Mouse (Mus musculus): ENCODE measurements at regions not wholly inside any gene's neighbourhood (a gene's known extent, or its start where the extent isn't known, plus 50 kb on each side); places are given as distances from the start of the nearest gene placed in this dataset.

DNA sequence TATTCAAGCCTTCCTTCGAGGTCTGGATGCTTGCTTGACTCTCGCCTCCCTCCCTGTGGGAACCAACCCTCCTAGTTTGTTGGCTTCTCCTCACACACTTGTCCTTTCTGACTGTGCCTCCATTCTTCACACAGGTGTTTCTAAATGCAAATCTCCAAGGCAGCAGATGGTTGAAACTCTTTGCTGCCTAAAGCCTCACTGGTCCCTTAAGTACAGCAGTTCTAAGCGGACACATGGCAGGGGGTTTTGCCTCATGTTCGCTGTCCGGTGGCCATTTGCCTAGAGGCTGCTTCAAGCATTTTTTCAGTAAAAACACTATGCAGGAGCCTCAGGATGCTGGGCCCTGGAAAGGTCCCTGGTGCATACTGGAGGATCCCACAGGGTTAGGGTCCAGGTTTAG lies 50.9 kb upstream of the Kcnj15 start:
- TF ChIP-seq POLR2A (IDR thresholded peaks at IDR 0.05; ENCODE audit: insufficient read depth, low read length), result no peak
- TF ChIP-seq CTCF (IDR thresholded peaks at IDR 0.05; ENCODE audit: low read depth, low read length), result no peak
- TF ChIP-seq EP300 (IDR thresholded peaks at IDR 0.05; ENCODE audit: insufficient read depth, low read depth, low read length), result no peak
